Mouse (Mus musculus) right cerebral cortex, postnatal 36 days (tissue): ENCODE measurements around the gene Zswim1.
"Not testable (repeated sequence)": the region's sequence is repeated elsewhere in the genome, so short reads cannot be mapped to it uniquely, and the experiment has no call there.

Source experiments
- DNase-seq, 2 experiments: peaks; one replicate each; pipeline ENCODE4 v3.0.0; 2022; ENCODE audit warnings: low spot score in 2 of 2, mixed read lengths in 1 of 2

Zswim1 gene

DNA sequence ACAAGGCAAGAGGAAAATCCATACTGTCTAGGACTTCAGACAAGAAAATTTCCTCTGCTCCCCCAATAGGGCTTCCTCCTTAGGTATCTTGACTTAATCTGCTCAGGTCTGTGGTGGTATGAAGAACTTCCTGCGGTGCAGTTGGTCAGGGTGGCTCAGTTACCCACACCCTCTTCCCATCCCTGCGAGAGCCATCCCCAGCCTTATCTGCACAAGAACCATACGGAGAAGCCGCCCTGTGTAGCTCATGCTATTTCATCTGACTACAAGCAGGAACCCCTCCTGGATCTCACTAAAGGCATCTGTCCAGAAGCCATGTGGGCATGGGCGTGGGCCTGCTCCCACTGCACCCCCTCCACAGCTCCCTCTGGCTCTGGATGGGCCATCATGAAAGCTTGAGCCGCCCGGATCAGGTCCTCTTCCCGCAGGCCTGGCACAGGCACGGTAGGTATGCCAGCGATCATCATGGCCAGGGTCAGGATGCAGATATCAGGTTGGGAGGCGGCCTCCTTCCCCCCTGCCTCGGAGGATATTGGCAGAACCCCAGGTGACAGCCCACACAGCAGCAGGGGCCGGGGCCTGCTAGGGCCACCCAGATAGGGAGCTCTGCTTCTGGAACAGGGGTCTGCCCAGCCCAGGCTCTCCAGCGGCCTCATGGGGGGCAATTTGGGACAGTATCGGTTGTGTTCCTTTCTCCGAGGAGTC is 4.8 kb downstream of the Zswim1 start:
- no peak for DNase-seq

DNA sequence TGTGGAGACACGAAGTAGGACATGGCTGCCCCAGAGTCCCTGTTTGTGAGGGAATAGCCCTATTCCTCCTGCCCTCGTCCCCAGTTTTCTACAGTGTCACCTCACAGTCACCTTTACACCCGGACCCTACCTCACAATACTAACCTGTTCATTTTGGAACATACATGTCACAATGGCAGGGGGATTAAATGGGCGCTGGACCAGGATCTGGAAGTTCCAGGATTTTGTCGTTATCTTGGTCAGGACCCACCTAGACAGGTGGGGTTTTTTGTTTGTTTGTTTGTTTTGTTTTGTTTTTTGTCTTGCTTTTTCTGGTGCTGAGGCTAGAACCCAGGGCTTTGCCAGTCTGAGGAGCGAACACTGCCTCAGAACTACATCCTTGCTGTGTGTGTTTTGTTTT is 6.0 kb downstream of the Zswim1 start, which contains the start of gene Spata25:
Gene Spata25 (minus strand): TSS at position 101 of the 400 bp plus-strand sequence.
- no peak for DNase-seq

DNA sequence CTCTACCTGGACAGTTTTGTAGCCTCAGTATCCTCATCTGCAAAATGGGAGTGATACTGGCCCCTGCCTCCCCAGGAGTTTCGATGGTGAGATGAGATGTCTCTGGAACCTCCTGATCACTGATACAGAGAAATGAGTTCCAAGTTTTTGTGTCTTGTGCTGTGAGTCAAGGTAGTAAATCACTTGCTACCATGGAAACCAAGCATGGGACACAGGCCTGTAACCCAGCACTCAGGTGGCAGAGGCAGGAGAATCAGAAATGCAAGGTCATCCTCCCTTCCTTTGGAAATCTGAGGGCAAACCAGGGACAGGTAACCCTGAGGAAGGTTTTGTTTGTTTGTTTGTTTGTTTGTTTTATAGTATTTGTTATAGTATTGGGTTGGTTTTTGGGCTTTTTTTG is 6.6 kb downstream of the Zswim1 start:
- DNase-seq = no peak

DNA sequence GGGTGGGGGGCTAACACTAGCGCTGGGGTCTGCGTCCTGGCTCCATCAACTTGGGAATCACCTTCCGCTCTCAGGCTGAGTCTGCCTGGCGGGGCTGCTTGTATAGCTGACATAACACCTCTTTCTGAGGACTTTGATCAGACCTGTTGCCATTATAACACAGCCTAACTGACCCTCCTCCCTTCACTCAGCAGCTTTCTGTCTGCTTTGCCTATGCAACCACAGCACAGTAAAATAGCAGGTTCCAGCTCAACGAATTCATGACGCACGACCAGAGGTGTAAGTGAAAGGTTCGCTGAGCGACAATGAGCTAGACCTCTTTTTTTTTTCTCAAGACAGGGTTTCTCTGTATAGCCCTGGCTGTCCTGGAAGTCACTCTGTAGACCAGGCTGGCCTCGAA is 8.5 kb downstream of the Zswim1 start:
- DNase-seq = no peak

DNA sequence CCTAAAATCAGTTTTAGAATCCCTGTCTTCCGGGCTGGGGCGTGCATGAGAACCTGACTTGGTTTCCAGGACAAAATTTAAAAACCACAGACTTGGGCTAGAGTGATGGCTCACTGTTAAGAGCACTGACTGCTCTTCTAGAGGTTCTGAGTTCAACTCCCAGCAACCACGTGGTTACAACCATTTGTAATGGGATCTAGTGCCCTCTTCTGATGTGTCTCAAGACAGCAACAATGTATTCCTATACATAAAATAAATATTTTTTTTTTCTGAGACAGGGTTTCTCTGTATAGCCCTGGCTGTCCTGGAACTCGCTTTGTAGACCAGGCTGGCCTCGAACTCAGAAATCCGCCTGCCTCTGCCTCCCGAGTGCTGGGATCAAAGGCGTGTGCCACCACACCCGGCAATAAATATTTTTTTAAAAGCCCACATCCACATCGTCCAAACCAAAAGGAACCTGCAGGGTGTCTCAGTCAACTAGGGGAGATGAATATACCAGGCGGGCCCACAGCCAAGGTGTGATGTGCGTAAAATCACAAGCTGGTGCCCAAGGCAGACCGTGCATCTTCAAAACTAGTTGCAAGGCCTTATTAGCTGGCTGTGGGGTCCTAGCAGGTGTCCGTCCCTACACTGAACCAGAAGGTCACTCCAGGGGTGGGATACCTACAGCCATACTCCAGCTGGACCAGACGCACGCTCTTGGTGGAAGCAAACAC is 9.7 kb downstream of the Zswim1 start:
- no peak for DNase-seq

DNA sequence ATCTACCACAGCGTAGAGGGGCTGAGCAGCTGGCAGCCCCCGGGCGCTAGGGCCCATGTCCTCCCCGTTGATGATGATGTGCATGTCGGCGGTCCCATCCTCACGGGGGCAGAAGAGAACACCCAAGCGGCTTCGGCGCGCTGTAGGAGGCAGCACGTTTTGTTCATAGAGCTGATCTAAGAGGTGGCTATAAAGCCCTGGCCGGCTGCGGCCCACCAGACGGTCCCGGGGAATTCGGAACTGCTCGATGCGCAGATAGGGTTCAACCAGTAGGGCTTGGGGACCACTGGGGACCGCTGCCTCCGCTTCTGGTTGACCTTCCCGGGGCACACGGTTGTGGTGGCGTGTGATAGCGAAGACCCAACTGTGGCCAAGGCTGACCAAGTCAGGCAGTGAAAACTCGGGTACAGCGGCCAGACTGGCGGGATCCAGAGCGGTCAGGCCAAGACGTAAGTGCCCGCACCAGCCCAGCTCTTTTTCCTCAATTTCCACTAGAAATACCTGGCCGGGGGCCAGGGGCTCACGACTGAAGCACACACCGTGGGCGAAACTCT is 10.3 kb downstream of the Zswim1 start, which contains the start of gene Ctsa:
Gene Ctsa (plus strand): TSS at position 126 of the 554 bp plus-strand sequence.
- DNase-seq = peak; percentile 73 to 76

DNA sequence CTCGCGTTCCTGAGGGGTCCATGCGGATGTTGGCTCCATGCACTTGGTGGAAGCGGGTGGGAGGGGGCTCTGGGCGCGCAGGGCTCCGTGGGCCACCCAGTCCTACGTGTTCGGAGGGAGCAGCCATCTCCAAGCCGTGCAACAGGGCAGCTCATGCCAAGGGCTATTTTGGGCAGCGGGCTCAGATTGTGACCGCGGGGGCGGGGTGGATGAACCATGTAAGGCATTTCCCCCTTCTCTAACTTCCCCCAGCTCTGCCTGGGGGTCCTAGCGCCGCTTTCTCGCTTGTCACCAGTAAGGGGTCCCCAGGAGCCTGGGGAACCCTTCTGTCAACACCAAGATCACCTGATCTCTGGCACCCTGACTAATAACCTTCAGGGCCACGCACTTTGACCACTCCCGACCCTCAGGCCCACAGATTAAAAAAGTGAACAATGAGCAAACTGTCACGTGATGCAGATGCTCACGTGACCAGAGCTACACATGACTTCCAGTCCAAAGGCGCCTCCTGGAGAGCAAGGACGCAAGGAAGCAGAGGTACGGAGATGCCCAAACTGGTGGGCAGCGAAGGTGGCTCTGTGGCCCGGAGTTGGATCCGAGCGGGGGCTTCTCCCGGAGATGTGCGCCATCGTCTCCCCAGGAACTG is 11.0 kb downstream of the Zswim1 start, which contains the start of gene Neurl2:
Gene Neurl2 (minus strand): TSS at position 143 of the 646 bp plus-strand sequence.
- peak; percentile 89 to 92 for DNase-seq

DNA sequence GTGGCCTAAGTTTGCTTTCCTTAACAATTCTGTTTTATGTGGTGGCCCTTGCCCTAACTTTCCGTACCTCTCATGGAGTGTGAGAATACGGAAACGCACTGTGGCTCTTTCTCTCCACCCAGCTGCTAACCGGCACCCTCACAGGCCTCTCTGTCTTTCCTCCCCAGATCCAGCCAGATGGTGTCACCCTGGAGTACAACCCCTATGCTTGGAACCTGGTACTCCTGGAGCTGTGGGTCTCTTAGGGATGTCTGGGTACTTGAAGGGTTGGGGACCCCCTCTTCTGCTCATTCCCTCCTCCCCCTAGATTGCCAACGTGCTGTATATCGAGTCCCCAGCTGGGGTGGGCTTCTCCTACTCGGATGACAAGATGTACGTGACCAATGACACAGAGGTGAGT is 12.0 kb downstream of the Zswim1 start:
- DNase-seq = no peak

DNA sequence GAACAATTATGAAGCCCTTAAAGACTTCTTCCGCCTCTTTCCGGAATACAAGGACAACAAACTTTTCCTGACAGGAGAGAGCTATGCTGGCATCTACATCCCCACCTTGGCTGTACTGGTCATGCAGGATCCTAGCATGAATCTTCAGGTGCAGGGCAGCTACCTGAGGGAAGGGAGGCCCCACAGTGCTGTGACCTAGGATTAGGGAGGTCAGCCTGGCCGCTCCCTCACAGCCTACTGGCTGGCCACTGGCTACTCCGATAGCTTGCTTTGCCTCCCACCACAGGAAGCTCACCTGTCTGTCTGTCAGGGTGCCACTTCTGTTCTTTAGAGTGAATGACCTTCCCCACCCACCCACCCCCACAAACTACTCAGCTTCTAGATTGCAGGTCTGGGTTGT is 12.7 kb downstream of the Zswim1 start:
- DNase-seq = no peak

DNA sequence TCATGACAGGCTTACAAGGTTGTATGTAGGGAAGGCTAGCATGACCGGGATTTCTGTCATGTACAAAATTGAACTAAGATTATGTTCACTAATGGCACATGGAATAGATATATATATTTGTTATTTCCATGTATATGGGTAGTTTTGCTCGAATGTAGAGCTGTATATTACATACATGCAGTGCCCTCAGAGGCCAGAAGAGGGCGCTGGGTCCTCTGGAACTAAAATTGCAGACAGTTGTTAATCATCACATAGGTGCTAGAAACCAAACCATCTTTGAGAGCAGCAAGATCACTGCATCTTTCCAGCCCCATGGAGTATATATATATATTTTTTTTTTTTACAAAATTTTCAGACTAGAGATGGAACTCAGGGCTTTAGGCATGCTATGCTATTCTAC is 23.3 kb downstream of the Zswim1 start:
- no peak for DNase-seq

DNA sequence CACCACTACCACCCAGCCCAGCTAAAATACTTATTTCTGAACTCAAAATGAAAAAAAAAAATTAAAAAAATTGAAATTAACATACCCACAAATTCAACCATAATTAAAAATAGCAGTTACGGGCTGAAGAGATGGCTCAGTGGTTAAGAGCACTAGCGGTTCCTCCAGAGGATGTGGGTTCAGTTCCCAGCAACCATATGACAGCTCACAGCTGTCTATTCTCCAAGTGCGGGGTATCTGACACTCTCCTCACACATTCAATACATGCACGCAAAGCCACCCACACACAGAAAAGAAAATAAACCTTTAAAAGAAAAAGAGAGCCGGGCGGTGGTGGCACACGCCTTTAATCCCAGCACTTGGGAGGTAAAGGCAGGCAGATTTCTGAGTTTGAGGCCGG is 27.6 kb downstream of the Zswim1 start:
- no peak for DNase-seq

DNA sequence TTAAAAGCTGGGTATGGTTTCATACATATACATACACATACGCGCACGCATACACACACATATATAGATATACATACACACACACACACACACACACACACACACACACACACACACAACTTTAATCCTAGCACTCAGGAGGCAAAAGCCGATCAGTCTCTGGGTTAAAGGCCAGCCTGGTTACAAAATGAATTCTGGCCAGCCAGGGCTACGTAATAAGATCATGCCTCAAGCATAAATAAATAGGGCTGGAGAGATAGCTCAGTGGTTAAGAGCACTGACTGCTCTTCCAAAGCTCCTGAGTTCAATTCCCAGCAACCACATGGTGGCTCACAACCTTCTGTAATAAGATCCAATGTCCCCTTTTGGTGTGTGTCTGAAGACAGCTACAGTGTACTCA is 33.1 kb downstream of the Zswim1 start:
- not testable (repeated sequence) for DNase-seq

DNA sequence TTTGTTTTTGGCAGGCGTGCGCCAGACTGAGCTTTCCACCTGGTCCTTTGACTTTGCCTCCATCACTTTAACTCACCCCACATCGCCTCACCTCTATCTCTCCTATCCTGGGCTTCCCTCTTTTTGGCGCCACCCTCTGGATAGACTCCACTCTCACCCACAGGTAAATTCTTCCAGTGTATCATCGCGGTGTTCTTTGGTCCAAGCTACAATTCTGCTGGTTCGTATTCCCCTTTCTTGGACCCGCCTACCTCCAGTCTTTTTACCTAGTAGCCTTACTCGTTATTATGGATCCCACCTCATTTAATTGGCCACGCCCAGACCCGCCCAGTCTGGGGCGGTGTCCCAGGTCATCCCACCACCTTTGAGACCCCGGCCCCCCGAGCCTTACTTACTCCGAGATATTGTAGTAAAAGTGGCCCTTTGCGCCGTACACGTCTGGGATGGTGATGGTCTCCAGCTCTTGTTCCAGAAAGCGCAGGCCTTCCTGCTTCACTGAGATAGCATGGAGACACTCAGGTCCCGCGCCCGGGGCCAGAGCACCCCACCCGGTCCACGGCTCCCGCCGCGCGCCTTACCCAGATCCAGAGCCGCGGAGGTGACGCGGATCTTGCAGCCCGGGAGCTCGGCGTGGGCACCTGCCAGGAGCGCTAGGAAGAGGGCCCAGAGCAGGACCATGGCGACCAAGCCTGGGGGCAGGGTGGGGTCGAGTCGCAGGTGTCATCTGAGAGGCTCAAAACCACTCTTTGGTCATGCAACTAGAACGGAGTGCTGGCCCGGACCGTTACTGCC is 34.0 kb downstream of the Zswim1 start:
- no peak for DNase-seq

DNA sequence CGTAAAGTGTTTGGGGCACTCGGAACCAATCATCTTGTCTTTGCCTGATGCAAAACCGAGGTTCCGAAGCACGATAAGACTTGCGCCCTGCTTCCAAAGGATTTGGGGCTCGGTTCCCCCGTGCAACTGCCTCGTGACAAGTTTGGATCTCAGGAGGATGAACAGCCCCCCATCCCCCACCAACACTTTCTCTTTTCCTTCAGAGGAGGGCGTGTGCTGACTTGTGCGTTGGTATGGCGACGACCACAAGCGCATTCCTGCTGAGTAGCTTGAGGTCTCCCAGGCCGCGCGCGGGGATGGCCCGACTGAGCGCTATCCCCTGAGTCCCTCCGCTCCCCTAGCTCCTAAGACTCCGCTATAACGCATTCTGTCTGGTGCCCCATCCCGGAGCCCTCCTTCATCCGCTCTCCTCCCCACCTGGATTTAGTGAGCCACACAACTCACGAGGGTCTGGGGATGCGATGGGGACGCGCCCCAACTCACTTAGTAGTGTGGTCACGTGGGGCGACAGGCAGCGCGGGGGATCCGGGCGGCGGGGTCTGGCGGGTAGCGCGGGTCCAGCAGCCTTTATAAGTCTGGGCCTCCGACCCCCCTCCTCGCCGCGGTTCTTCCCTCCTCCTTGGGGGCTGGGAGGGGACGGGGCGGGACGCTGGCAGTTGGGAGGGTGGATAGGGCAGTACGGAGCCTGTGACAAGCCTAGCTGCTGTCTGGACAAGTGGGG is 34.8 kb downstream of the Zswim1 start, which contains the start of gene Pltp:
Gene Pltp (minus strand): TSS at position 611 of the 721 bp plus-strand sequence.
- DNase-seq = no peak

DNA sequence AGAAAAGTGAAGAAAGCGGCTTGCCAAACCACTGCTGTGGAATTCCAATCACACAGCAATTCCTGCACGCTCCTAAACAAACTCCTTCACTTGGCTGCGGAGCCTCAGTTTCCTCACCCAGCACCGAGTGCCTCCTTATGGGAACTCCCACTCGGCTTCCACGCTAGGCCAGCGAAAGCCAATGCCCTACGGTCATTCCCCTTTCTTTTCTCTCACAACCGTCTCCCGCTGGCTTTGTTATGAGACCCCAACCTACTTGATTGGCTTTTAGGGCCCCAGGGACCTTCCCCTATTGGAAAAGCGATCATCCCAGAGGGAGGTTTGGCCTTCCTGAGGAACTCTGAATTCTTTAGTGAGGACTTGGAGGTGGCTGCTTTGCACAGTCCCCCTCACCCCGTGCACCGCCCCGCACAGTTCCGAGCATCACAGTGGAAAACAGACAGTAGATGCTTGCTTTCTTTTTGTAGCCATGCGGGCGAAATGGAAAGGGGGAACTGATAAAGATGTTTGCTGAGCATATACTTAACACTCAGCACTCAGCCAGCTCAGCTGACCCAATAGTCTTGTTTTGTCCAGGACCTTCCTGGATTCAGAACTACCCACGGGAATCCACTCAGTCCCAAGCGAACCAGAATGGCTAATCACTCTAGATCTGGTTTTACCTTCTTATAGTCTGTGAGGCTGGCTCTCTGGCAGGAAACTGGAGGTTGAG is 35.5 kb downstream of the Zswim1 start:
- no peak for DNase-seq

DNA sequence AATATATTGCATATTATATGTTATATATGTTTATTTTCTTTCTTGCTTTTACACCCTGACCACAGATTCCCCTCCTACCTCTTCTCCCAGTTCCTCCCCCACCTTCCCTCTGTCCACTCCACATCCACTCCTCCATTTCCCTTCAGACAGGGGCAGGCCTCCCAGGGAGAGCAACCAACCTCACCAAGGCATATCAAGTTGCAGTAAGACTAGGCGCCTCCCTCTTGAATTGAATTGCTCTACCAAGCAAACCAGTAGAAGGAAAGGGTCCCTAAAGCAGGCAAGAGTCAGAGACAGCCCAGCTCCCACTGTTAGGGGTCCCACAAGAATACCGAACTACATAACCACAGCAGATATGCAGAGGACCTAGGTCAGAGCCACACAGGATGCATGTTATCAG is 36.7 kb downstream of the Zswim1 start:
- no peak for DNase-seq

DNA sequence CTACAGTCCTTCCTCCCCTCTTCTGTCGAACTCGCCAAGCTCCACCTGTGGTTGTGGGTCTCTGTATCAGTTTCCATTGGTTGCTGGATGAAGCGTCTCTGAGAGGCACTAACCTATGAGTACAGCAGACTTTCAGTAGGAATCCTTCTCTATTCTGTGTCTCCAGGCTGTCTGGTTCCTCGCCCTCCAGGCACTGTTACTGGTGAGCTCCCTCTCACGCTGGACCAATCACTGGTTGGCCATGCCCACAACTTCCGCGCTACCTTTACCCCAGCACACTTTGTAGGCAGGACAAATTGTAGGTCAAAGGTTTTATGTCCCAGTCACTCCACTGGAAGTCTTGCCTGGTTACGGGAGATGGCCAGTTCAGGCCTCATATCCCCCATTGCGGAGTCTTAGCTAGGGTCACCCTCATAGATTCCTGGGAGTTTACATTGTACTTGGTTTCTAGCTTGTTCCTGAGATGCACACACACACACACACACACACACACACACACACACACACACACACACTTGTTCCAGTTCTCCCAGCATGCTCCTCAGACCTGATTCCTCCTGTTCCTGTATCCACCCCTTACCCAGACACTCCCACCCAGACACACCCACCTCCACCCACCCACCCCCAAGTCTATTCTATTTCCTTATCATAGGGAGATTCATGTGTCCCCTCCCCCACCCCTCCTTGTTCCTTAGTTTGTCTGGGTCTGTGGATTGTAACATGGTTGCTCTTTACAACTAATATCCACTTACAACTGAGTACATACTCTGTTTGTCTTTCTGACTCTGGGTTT is 37.4 kb downstream of the Zswim1 start:
- DNase-seq = no peak

DNA sequence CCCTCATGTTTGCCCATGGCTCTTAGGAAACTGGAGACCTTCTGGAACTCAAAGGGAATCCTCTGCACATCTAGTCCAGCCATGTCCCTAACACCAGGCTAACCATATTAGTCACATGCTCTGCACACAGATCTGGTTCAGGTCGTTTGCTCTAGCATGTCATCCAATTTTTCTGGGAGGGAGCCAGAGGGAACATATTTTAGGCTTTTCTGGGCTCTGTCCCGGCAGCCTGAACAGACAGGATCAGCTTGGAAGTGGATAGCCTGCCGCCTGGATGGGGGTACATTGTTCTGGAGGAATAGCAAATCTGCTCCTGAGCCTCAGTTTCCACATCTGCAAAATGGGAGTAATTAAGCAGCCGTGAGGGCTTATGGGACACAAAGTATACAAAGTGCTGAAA is 38.6 kb downstream of the Zswim1 start:
- no peak for DNase-seq

DNA sequence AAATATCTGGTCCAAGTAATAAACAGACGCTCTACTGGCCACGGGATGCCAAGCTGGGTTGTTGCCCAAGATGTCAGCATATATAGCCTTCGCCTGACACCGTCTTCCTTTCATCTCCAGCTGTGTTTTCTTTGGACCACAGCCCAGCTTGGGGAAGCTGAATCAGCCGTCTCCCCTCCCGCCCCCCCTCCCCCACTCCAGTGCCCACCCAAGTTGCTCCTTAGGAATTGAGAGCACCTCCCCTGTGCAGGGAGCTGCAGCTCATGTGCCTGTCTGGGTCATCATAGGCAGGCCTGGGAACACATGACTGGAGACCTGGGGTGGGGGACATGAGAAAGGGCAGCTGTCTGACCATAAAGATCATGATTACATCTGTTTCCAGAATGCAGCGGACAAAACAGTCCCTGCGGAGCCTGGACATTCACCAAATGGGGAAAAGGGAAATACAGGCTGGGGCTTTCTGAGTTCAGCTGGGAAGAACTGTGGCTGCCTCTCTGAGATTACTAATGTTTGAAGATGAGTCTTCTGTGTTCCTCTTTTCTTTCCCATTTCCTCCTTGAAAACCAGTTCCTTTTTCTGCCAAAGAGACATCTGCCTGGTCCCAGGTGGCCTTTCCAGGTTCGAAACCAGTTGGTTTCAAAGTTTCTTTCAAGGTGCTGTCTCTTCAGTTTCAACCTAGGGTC is 39.8 kb downstream of the Zswim1 start:
- DNase-seq = no peak
